Comparison of ENCODE assay signal across 12 mouse cellular contexts in genomic region chr19:42158246-42159017, GRCm38 (mm10). TPM values are rescaled to one million over a fixed set of nuclear protein-coding genes. Genes with fewer than 3 reads are reported as not detected.
A peak's percentile ranks its signal among the peaks of the same experiment; 100 is the strongest.
DNase-seq lines count a peak whose midpoint lies in the region; ATAC-seq and TF ChIP-seq lines count a peak whose summit lies in the region.
"Had no signal": no experiment of that assay in that cellular context is flagged by ENCODE, and none has a peak within 500 bp of the region (broad histone marks: within the 10 kb centered on the region; RNA-seq: fewer than 3 reads in every experiment).

No protein-coding gene starts in this region.

- H3K27me3 ChIP-seq in liver, embryonic 11.5 days (replicated peaks; ENCODE audit: control insufficient read depth, insufficient read depth, low read length), result no peaks in the 10 kb centered on the region
- H3K27me3 ChIP-seq in MEL (ENCODE audit: control insufficient read depth in 1 of 2, insufficient read depth in 2 of 2, low read length in 2 of 2), result no peaks in the 10 kb centered on the region; a peak in 1 of 4 replicates
- H3K27me3 ChIP-seq in liver, embryonic 13.5 days, result 0 out of 2 replicates have a peak, but pooled peaks cover 6% of the 10 kb centered on the region

- H3K4me3 ChIP-seq in liver, embryonic 11.5 days (ENCODE audit: low read depth, low read length), result no peak overlapping the region
- H3K4me3 ChIP-seq in MEL (ENCODE audit: control insufficient read depth in 1 of 2, insufficient read depth in 1 of 2, low read depth in 2 of 2, low read length in 2 of 2), result peak overlapping the region; percentile 43 to 48
- no peak overlapping the region for H3K4me3 ChIP-seq in liver, embryonic 13.5 days (replicated peaks)

- no peak; a peak in 1 of 4 replicates for TF ChIP-seq POLR2A in MEL (IDR thresholded peaks at IDR 0.05; ENCODE audit: control insufficient read depth in 1 of 2, insufficient read depth in 1 of 2, low read depth in 1 of 2, low read length in 2 of 2, poor library complexity in 1 of 2)

- H3K79me2 ChIP-seq in MEL (ENCODE audit: control insufficient read depth, insufficient read depth, low read length, poor library complexity), result no peaks in the 10 kb centered on the region

- peak; percentile 57 for ATAC-seq in liver, embryonic 11.5 days (replicated peaks; ENCODE audit: low FRiP score)
- ATAC-seq in common myeloid progenitor, adult 5-6 weeks (replicated peaks; ENCODE audit: low read depth, poor library complexity, severe bottlenecking), result 0 out of 2 replicates have a peak, but pooled peaks have one; percentile 15
- peak; percentile 50; the same call in 1 of the 2 replicates for ATAC-seq in liver, embryonic 13.5 days (ENCODE audit: low read depth)

- no peak for DNase-seq in liver, embryonic 11.5 days (ENCODE audit: low spot score)
- DNase-seq in liver, result no peak
- DNase-seq in MEL (ENCODE audit: low read depth, low spot score), result peak; percentile 76
- peak; percentile 37 for DNase-seq in liver, embryonic 13.5 days
- no peak for DNase-seq in Muller cell, postnatal 12 days (ENCODE audit: inconsistent ontology term)
- no peak for DNase-seq in urinary bladder, postnatal 25 days (ENCODE audit: low spot score)
- no peak for DNase-seq in neural tube, embryonic 10.5 days (ENCODE audit: extremely low spot score, low spot score)
- DNase-seq: adrenal gland, adult 2 months; heart, postnatal 14 days; kidney, postnatal 25 days had no signal

- peak; percentile 91 to 95 for TF ChIP-seq EP300 in MEL (IDR thresholded peaks at IDR 0.05; ENCODE audit: low read depth in 1 of 2, low read length in 2 of 2)

- H3K27ac ChIP-seq in liver, embryonic 11.5 days (ENCODE audit: low read depth, low read length), result no peak overlapping the region
- peak overlapping the region; percentile 75 for H3K27ac ChIP-seq in MEL (ENCODE audit: control insufficient read depth, low read depth, low read length)
- 0 out of 2 replicates have a peak overlapping the region, but pooled peaks have one; percentile 19 for H3K27ac ChIP-seq in liver, embryonic 13.5 days
- H3K27ac ChIP-seq: macrophage had no signal

- no peaks in the 10 kb centered on the region for H3K9me3 ChIP-seq in liver, embryonic 11.5 days (ENCODE audit: control insufficient read depth, low read length)
- no peaks in the 10 kb centered on the region for H3K9me3 ChIP-seq in MEL (replicated peaks; ENCODE audit: insufficient read depth, low read length)
- H3K9me3 ChIP-seq in liver, embryonic 13.5 days (replicated peaks), result no peaks in the 10 kb centered on the region

- H3K4me2 ChIP-seq in liver, embryonic 11.5 days, result peak overlapping the region; percentile 48
- H3K4me2 ChIP-seq in liver, embryonic 13.5 days, result peak overlapping the region; percentile 3

- no peak overlapping the region for H3K9ac ChIP-seq in liver, embryonic 11.5 days (ENCODE audit: low read depth, low read length)
- H3K9ac ChIP-seq in MEL (ENCODE audit: control insufficient read depth, low read depth, low read length, poor library complexity, severe bottlenecking), result peak overlapping the region; percentile 45
- H3K9ac ChIP-seq in liver, embryonic 13.5 days, result no peak overlapping the region

- peak in 2 of 3 experiments; percentile 17 to 36; a peak in 3 of 6 replicates for TF ChIP-seq CTCF in MEL (IDR thresholded peaks at IDR 0.05 in 2 of 3, conservative IDR thresholded peaks at IDR 0.05 in 1 of 3; ENCODE audit: control insufficient read depth in 1 of 3, insufficient read depth in 1 of 3, low read depth in 2 of 3, low read length in 3 of 3, poor library complexity in 1 of 3, severe bottlenecking in 1 of 3)

- no peaks in the 10 kb centered on the region for H3K36me3 ChIP-seq in liver, embryonic 11.5 days (ENCODE audit: control insufficient read depth, insufficient read depth, low read length)
- peaks cover 0 to 11% of the 10 kb centered on the region in 2 experiments; a peak in 2 of 4 replicates for H3K36me3 ChIP-seq in MEL (ENCODE audit: control insufficient read depth in 1 of 2, insufficient read depth in 2 of 2, low read length in 2 of 2)
- H3K36me3 ChIP-seq in liver, embryonic 13.5 days, result no peaks in the 10 kb centered on the region

- H3K4me1 ChIP-seq in liver, embryonic 11.5 days (replicated peaks; ENCODE audit: control insufficient read depth, insufficient read depth, low read length), result peaks cover 17% of the 10 kb centered on the region
- peaks cover 3 to 9% of the 10 kb centered on the region in 2 experiments for H3K4me1 ChIP-seq in MEL (ENCODE audit: control insufficient read depth in 1 of 2, insufficient read depth in 2 of 2, low read length in 2 of 2)
- H3K4me1 ChIP-seq in liver, embryonic 13.5 days (replicated peaks), result peaks cover 18% of the 10 kb centered on the region

- peak; percentile 8; the same call in 1 of the 2 replicates for TF ChIP-seq RAD21 in MEL (IDR thresholded peaks at IDR 0.05; ENCODE audit: low read depth, low read length)

- WGBS in liver, embryonic 11.5 days, result 23% methylated on average over 13 of the region's 13 CpGs
- WGBS in liver, embryonic 13.5 days (ENCODE audit: insufficient replicate concordance), result 20% methylated on average over 13 of the region's 13 CpGs

TF ChIP-seq in MEL, 35 proteins besides CTCF, POLR2A, EP300 and RAD21 (continues in another document):
- peak; percentile 80; the same call in 1 of the 2 replicates for TF ChIP-seq MAFK (IDR thresholded peaks at IDR 0.05; ENCODE audit: borderline replicate concordance, low read depth, low read length)
- peak; percentile 100 for TF ChIP-seq ETS1 (IDR thresholded peaks at IDR 0.05; ENCODE audit: low read depth, low read length)
- TF ChIP-seq ZC3H11A (IDR thresholded peaks at IDR 0.05; ENCODE audit: low read depth, low read length), result 0 out of 2 replicates have a peak, but pooled peaks have one; percentile 0
- TF ChIP-seq ELF1 (IDR thresholded peaks at IDR 0.05; ENCODE audit: low read depth, low read length), result peak; percentile 33; the same call in 1 of the 2 replicates
- TF ChIP-seq RCOR1 (IDR thresholded peaks at IDR 0.05; ENCODE audit: low read depth, low read length), result peak; percentile 93
- TF ChIP-seq TAL1 (IDR thresholded peaks at IDR 0.05; ENCODE audit: low read length), result peak; percentile 82
- no peak for TF ChIP-seq USF1 (IDR thresholded peaks at IDR 0.05; ENCODE audit: low read depth, low read length)
- TF ChIP-seq POLR2AphosphoS2 (IDR thresholded peaks at IDR 0.05; ENCODE audit: low read length), result peak; percentile 41; the same call in 1 of the 2 replicates
- peak; percentile 97 for TF ChIP-seq GATA1 (IDR thresholded peaks at IDR 0.05; ENCODE audit: low read depth, low read length)
- peak; percentile 66; the same call in 1 of the 2 replicates for TF ChIP-seq MEF2A (IDR thresholded peaks at IDR 0.05; ENCODE audit: extremely low read depth, insufficient replicate concordance, low read depth, low read length, poor library complexity, severe bottlenecking)
- peak; percentile 98 for TF ChIP-seq TCF12 (IDR thresholded peaks at IDR 0.05; ENCODE audit: low read depth, low read length)
- no peak for TF ChIP-seq ZNF384 (IDR thresholded peaks at IDR 0.05; ENCODE audit: low read depth, low read length)
- TF ChIP-seq CHD2 (IDR thresholded peaks at IDR 0.05; ENCODE audit: low read length), result no peak
- 0 out of 2 replicates have a peak, but pooled peaks have one; percentile 32 for TF ChIP-seq HCFC1 (IDR thresholded peaks at IDR 0.05; ENCODE audit: low read depth, low read length)
- no peak for TF ChIP-seq TBP (IDR thresholded peaks at IDR 0.05; ENCODE audit: low read depth, low read length)
- TF ChIP-seq UBTF (IDR thresholded peaks at IDR 0.05; ENCODE audit: borderline replicate concordance, insufficient read depth, low read depth, low read length), result no peak
- peak; percentile 98 for TF ChIP-seq SIN3A (IDR thresholded peaks at IDR 0.05; ENCODE audit: low read length)
- TF ChIP-seq CHD1 (IDR thresholded peaks at IDR 0.05; ENCODE audit: low read depth, low read length), result no peak
- 0 out of 2 replicates have a peak, but pooled peaks have one; percentile 52 for TF ChIP-seq MYC (IDR thresholded peaks at IDR 0.05; ENCODE audit: low read depth, low read length)
- no peak; the same call in 1 of the 2 replicates for TF ChIP-seq KAT2A (conservative IDR thresholded peaks at IDR 0.05; ENCODE audit: low read depth, low read length)
- TF ChIP-seq MAZ (IDR thresholded peaks at IDR 0.05; ENCODE audit: low read depth, low read length), result peak; percentile 72

RNA-seq across cellular contexts. Expression of gene Zfyve27, which starts 5.3 kb away (rescaled TPM):
- 15.2 and 15.8 TPM in 2 replicates for polyA plus RNA-seq in liver, embryonic 11.5 days (2014; fragmentation: Nextera tagmentation; extraction: Ambion mirVana)
- total RNA-seq in MEL (2012; rRNA removed), result 22.0 and 27.0 TPM in 2 replicates
- polyA plus RNA-seq in MEL (2012; ENCODE audit: insufficient read depth in 1 of 2, insufficient read length in 2 of 2, low read depth in 1 of 2, low replicate concordance in 2 of 2, missing spikeins in 1 of 2), result 10 to 100 TPM in 1 of 2 experiments, not detected in 1; 40.2 TPM
- total RNA-seq in common myeloid progenitor, adult 5-6 weeks (2017), result 15.5 and 17.5 TPM in 2 replicates
- polyA plus RNA-seq in liver, embryonic 13.5 days (2015; fragmentation: Nextera tagmentation; extraction: Ambion mirVana), result 8.2 and 8.4 TPM in 2 replicates

RNA-seq across cellular contexts. Expression of gene Marveld1, which starts 11.2 kb away (rescaled TPM):
- polyA plus RNA-seq in liver, embryonic 11.5 days (2014; fragmentation: Nextera tagmentation; extraction: Ambion mirVana), result 4.3 and 5.4 TPM in 2 replicates
- 7.9 and 9.7 TPM in 2 replicates for total RNA-seq in MEL (2012; rRNA removed)
- polyA plus RNA-seq in MEL (2012; ENCODE audit: insufficient read depth in 1 of 2, insufficient read length in 2 of 2, low read depth in 1 of 2, low replicate concordance in 2 of 2, missing spikeins in 1 of 2), result 10 to 100 TPM in 1 of 2 experiments, not detected in 1; 24.4 TPM
- 10.7 and 12.0 TPM in 2 replicates for total RNA-seq in common myeloid progenitor, adult 5-6 weeks (2017)
- 1.6 TPM in 2 replicates for polyA plus RNA-seq in liver, embryonic 13.5 days (2015; fragmentation: Nextera tagmentation; extraction: Ambion mirVana)

RNA-seq across cellular contexts. Expression of gene Avpi1, which starts 29.6 kb away (rescaled TPM):
- polyA plus RNA-seq in liver, embryonic 11.5 days (2014; fragmentation: Nextera tagmentation; extraction: Ambion mirVana), result 19.9 and 21.6 TPM in 2 replicates
- total RNA-seq in MEL (2012; rRNA removed), result 49.5 and 54.8 TPM in 2 replicates
- polyA plus RNA-seq in MEL (2012; ENCODE audit: insufficient read depth in 1 of 2, insufficient read length in 2 of 2, low read depth in 1 of 2, low replicate concordance in 2 of 2, missing spikeins in 1 of 2), result 10 to 100 TPM in 1 of 2 experiments, not detected in 1; 53.3 TPM
- 3.1 and 5.1 TPM in 2 replicates for total RNA-seq in common myeloid progenitor, adult 5-6 weeks (2017)
- 15.6 and 15.8 TPM in 2 replicates for polyA plus RNA-seq in liver, embryonic 13.5 days (2015; fragmentation: Nextera tagmentation; extraction: Ambion mirVana)

RNA-seq across cellular contexts. Expression of gene Sfrp5, which starts 43.6 kb away (rescaled TPM):
- 3.5 and 5.2 TPM in 2 replicates for polyA plus RNA-seq in liver, embryonic 11.5 days (2014; fragmentation: Nextera tagmentation; extraction: Ambion mirVana)
- total RNA-seq in MEL (2012; rRNA removed), result not detected in 2 replicates
- polyA plus RNA-seq in MEL (2012; ENCODE audit: insufficient read depth in 1 of 2, insufficient read length in 2 of 2, low read depth in 1 of 2, low replicate concordance in 2 of 2, missing spikeins in 1 of 2), result under 1 TPM in 1 of 2 experiments, not detected in 1; 0.50 TPM
- total RNA-seq in common myeloid progenitor, adult 5-6 weeks (2017), result not detected in 2 replicates
- 0.21 and 0.98 TPM in 2 replicates for polyA plus RNA-seq in liver, embryonic 13.5 days (2015; fragmentation: Nextera tagmentation; extraction: Ambion mirVana)

Comparison
In these comparisons a context has a peak if more than half of its experiments do, and no peak if none do; other contexts are left out.
1. DNase-seq: peak in MEL (single experiment) and liver, embryonic 13.5 days (single experiment); none in liver, embryonic 11.5 days (single experiment), liver (single experiment), Muller cell, postnatal 12 days (single experiment), urinary bladder, postnatal 25 days (single experiment) and neural tube, embryonic 10.5 days (single experiment).
2. H3K4me3 ChIP-seq: peak in MEL (2 of 2); none in liver, embryonic 11.5 days (single experiment) and liver, embryonic 13.5 days (single experiment).
3. Peak in every context shown above with its lines, with median percentiles within 50 percentile points of each other: ATAC-seq.